Mouse (Mus musculus) urinary bladder, postnatal 4 days (tissue): Measurements from ENCODE around the gene Crip3.

Source experiments
- DNase-seq, 2 experiments: peaks; one replicate each; pipeline ENCODE4 v3.0.0; 2021 to 2022; ENCODE audit warnings: low spot score in 2 of 2

The Crip3 gene

DNA sequence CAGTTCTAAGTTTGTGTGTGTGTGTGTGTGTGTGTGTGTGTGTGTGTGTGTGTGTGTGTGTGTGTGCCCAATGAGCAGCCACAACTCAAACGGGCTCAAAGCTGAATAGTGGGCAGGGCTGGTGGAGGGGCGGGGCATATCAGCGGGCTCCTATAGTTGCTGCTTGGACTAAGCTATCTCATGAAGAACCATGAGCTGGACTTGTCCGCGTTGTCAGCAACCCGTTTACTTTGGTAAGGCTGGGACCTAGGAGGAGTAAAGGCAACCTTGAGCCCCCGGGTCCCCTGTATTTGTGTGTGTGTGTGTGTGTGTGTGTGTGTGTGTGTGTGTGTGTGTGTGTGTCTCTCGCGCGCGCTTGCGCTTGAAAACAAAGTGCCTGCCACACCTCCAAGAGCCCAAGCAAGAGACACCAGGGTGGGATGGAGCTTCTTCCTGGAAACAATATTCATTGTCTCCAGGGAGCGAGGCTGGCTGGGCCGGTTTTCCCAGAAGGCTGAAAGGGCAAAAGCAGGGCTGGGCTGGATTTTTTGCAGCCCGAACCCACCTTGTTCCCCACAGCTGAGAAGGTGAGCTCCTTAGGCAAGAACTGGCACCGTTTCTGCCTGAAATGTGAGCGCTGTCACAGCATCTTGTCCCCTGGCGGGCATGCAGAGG lies at the start of gene Crip3:
Crip3 (plus strand) TSS at position 166 of the 654 bp plus-strand sequence.
- no peak for DNase-seq

GRCm38 (mm10) chr17:46383294-46384060 lies 45.2 kb upstream of the Crip3 start, which contains the start of gene Zfp318:
Zfp318 (plus strand) TSS chr17:46383731.
- DNase-seq: peak; percentile 98

GRCm38 (mm10) chr17:46384061-46384801 lies 44.5 kb upstream of the Crip3 start:
- peak; percentile 22 to 60 for DNase-seq

DNA sequence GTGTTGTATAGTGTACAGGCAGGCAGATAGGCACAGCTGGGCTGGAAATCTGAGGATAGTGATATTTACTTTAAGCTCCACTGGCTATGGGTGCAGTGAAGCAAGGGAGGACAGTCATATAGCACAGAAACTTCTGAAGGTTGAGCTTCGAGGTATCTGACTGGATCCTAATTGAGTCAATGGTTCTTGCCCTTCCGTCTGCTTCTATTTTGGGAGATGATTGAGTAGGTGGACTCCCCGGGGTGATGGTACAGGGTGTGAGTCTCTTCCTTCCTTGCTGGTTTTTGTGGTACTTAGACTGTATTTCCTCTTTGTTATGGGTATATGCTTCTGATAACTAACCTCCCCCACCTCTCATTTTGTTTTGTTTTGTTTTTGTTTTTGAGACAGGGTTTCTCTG lies 40.5 kb upstream of the Crip3 start:
- DNase-seq: no peak

DNA sequence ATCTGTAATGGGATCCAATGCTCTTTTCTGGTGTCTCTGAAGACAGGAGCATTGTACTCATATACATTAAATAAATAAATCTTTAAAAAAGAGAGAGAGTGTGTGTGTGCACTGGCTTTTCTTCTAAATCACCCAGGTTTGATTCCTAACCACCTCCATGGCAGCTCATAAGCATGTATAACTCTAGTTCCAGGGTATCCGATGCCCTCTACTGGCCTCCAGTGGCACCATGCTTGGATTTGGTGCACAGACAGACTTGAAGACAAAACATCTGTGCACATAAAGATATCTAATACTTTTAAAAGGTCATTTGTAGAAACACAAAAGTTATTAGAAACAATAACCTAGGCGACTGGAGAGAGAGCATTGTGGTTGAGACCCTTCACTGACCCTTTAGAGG lies 35.7 kb upstream of the Crip3 start:
- no peak for DNase-seq

- DNase-seq: no peak
These were observed 34.1 kb upstream of the Crip3 start for GRCm38 (mm10) chr17:46394631-46395030.

DNA sequence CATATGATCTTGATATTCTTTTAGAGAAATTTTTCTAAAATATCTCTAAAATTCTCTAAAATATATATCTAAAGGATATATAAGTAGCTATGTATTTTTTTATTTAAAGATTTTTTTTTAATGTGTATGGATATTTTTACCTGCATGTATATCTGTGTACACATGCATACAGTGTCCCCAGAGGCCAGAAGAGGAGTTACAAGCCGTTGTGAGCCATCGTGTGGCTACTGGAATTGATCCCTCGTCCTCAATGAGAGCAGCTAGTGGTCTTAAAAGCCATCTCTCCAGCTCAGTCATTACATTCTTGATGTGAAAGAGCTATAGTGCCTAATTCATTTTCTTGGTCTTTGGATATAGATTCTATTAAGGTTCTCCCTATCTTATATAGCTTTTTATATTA lies 20.2 kb upstream of the Crip3 start:
- DNase-seq: no peak

DNA sequence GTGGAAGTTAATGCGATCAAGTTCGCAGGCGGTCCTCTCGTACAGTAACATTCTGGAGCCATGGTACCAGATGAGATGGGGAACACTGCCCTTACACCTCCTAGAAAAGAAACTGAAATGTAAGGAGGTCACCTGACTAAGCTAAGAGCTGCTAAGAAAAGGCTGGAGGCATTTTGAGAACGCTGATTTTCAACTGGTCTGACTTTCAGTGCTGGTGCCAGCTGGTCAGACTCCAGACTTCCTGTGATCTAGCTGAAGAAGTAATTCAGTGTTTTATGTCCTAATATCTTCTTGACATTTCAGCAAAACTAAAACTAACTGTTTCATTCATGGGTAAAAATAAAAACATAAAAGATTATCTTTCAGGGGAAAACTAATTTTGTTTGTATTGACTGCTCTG lies 10.1 kb upstream of the Crip3 start:
- no peak for DNase-seq

GRCm38 (mm10) chr17:46419717-46420116 lies 9.0 kb upstream of the Crip3 start:
- DNase-seq: no peak

GRCm38 (mm10) chr17:46426496-46426895 lies 2.2 kb upstream of the Crip3 start:
- DNase-seq: no peak

DNA sequence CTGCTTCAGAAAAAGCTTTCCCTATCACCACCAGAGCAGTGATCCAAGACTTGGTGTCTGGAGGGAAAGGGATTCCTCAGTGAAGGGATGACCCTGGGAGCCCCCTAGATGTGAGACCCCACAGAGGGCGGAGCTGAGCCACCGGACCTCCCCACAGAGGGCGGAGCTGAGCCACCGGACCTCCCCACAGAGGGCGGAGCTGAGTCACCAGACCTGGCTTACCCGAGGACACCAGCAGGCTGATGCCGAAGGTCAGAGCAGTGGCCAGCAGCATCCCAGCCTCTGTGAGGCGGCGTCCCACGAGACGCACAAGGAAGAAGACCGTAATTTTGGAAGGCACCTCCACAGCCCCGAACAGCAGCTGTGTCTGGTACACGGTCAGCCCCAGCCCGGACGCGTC lies 4.9 kb downstream of the Crip3 start:
- DNase-seq: no peak

GRCm38 (mm10) chr17:46436672-46437366 lies 8.1 kb downstream of the Crip3 start:
- no peak for DNase-seq

- DNase-seq: no peak
These were observed 9.7 kb downstream of the Crip3 start, which contains the start of gene Slc22a7 for GRCm38 (mm10) chr17:46438298-46438873. Slc22a7 (minus strand) TSS chr17:46438457.

GRCm38 (mm10) chr17:46439176-46439575 lies 10.4 kb downstream of the Crip3 start:
- no peak for DNase-seq

- DNase-seq: no peak
These were observed 16.3 kb downstream of the Crip3 start for GRCm38 (mm10) chr17:46444839-46445579.

DNA sequence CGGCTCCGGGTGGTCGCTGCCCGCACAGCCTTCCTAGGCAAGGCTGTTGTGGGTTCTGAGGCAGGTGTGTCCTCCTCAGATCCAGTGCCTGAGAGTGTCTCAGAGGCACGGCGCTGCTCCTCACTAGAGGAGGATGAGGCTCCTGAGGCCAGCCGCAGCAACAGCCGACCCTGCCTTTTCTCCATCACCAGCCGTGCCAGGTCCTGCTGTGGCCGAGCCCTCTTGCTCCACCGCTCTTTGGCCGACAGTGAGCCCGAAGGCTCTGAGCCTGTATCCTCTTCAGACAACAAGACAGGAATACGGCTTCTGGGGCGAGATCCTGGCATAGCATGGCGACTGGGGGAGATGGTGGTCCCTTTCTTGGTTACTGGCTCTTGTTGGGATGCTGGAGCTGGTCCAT lies 17.5 kb downstream of the Crip3 start:
- no peak for DNase-seq

- DNase-seq: no peak
These were observed 24.0 kb downstream of the Crip3 start for GRCm38 (mm10) chr17:46452683-46453082.

GRCm38 (mm10) chr17:46453302-46453948 lies 24.7 kb downstream of the Crip3 start:
- no peak for DNase-seq

- no peak for DNase-seq
These were observed 25.3 kb downstream of the Crip3 start for GRCm38 (mm10) chr17:46453970-46454411.

DNA sequence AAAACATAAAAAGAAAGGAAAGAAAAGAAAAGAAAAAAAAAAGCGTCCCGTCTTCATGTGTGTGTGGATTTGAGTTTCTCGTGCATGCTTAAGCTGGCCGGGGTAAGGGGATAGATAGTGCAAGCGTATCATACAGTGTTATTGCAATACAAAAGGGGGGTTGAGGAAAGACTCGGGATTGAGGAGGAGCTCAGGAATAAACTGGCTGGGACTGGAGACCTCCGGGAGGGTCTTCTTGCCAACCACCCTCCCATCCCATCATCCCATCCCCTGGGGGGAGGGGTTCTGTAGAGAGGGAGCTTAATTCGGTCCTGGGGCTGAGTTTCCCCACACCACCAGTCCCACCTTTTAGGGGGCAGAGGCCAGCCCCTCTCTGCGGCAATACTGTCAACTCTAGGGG lies 25.8 kb downstream of the Crip3 start:
- DNase-seq: no peak
